Mouse (Mus musculus) naive thymus-derived CD4-positive, alpha-beta T cell, adult 2 months (primary cell): Measurements from ENCODE around the gene Igll1.
A peak's percentile ranks its signal among the peaks of the same experiment; 100 is the strongest.

Experiments used
- DNase-seq: peaks from one replicate; pipeline ENCODE4 v3.0.0-alpha.2; 2011; ENCODE audit warnings: low read depth

Igll1 gene

GRCm38 (mm10) chr16:16854836-16855235, 8.9 kb downstream of the Igll1 start:
- peak; percentile 86 for DNase-seq

DNA sequence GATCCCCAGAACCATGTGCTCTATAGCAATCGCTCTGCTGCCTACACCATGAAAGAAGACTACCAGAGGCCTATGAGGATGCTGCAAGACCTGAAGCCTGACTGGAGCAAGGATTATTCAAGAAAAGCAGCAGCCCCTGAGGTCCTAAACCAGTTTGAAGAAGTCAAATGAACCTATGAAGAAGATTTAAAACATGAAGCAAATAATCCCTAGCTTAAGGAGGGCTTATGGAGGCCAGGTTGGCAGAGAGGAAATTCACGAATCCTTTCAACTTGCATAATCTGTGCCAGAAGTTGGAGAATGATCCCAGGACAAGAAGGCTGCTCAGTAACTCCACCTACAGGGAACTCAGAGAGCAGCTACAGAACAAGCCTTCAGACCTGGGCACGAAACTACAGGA, 11.4 kb downstream of the Igll1 start:
- DNase-seq, result no peak

- DNase-seq, result no peak
These were observed 14.6 kb downstream of the Igll1 start for GRCm38 (mm10) chr16:16849196-16849595.

- DNase-seq, result no peak
These were observed 34.1 kb downstream of the Igll1 start for GRCm38 (mm10) chr16:16829671-16830070.

GRCm38 (mm10) chr16:16828757-16829615, 34.8 kb downstream of the Igll1 start, which contains the start of gene Spag6l:
Gene Spag6l (minus strand): TSS chr16:16829456.
- peak; percentile 91 for DNase-seq

DNA sequence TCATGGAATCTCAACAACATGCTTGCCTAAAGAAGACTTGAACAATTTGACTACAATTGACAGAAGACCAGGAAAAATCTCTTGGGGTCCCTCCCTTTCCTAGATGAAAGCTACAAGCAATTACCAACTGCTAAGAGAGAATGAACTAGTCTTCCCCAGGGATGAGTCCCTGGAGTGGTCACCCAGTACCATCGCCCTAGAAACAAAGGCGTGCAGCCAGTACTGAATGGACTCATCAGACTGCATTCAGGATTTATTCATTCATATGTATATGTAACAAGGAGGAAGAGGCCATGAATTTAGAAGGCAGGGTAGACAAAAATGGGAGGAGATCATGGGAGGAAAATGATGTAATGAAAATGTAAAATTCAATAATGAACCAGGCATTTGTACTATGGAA, 37.6 kb downstream of the Igll1 start:
- no peak for DNase-seq

GRCm38 (mm10) chr16:16825476-16825875, 38.3 kb downstream of the Igll1 start:
- no peak for DNase-seq
